Comparison of ENCODE assay signal across 12 mouse cellular contexts in genomic region chr4:130389927-130390326, GRCm38 (mm10).
"Had no signal": no experiment of that assay in that cellular context is flagged by ENCODE, and none has a peak within 500 bp of the region (broad histone marks: within the 10 kb centered on the region; RNA-seq: fewer than 3 reads in every experiment).

No protein-coding gene starts in this region.

- DNase-seq: liver, postnatal 0 days; thymus, adult 18-20 months; thymus, postnatal 14 days; thymus, postnatal 36 days had no signal

- H3K4me3 ChIP-seq: lung, embryonic 15.5 days; megakaryocyte, embryonic 14.5 days; midbrain, embryonic 12.5 days; midbrain, embryonic 15.5 days; neural tube, embryonic 12.5 days; stomach, embryonic 15.5 days had no signal

- H3K4me2 ChIP-seq: lung, embryonic 15.5 days; midbrain, embryonic 12.5 days; midbrain, embryonic 15.5 days; neural tube, embryonic 12.5 days; stomach, embryonic 15.5 days had no signal

- H3K27me3 ChIP-seq: lung, embryonic 15.5 days; megakaryocyte, embryonic 14.5 days; midbrain, embryonic 12.5 days; midbrain, embryonic 15.5 days; neural tube, embryonic 12.5 days; stomach, embryonic 15.5 days had no signal

- H3K9me3 ChIP-seq: lung, embryonic 15.5 days; megakaryocyte, embryonic 14.5 days; midbrain, embryonic 12.5 days; midbrain, embryonic 15.5 days; neural tube, embryonic 12.5 days; stomach, embryonic 15.5 days had no signal

- H3K9ac ChIP-seq: liver, postnatal 0 days; lung, embryonic 15.5 days; midbrain, embryonic 12.5 days; midbrain, embryonic 15.5 days; neural tube, embryonic 12.5 days; stomach, embryonic 15.5 days had no signal

- H3K4me1 ChIP-seq: lung, embryonic 15.5 days; megakaryocyte, embryonic 14.5 days; midbrain, embryonic 12.5 days; midbrain, embryonic 15.5 days; stomach, embryonic 15.5 days had no signal

- ATAC-seq: liver, postnatal 0 days; lung, postnatal 0 days; midbrain, embryonic 15.5 days had no signal

- H3K27ac ChIP-seq: lung, embryonic 15.5 days; macrophage; midbrain, embryonic 15.5 days; stomach, embryonic 15.5 days had no signal
